ENCODE assay signal across 8 mouse cellular contexts in genomic region chr7:44353601-44354340, GRCm38 (mm10). TPM values are rescaled to one million over a fixed set of nuclear protein-coding genes. Genes with fewer than 3 reads are reported as not detected.
DNase-seq lines count a peak whose midpoint lies in the region; ATAC-seq and TF ChIP-seq lines count a peak whose summit lies in the region.

No protein-coding gene starts in this region.

- H3K27ac ChIP-seq in heart, embryonic 13.5 days (replicated peaks): no peak overlapping the region
- H3K27ac ChIP-seq in heart, adult 2 months: no peak overlapping the region
- H3K27ac ChIP-seq in ES-E14 (ENCODE audit: insufficient read depth, low read depth, low read length, poor library complexity, severe bottlenecking): no peak overlapping the region
- no peak overlapping the region for H3K27ac ChIP-seq in forebrain, embryonic 12.5 days
- no peak overlapping the region for H3K27ac ChIP-seq in liver, embryonic 12.5 days

- 2% methylated on average over 35 of the region's 35 CpGs for WGBS in heart, embryonic 13.5 days
- WGBS in heart, adult 2 months: 3% methylated on average over 35 of the region's 35 CpGs
- 2% methylated on average over 35 of the region's 35 CpGs for WGBS in forebrain, embryonic 12.5 days
- whole genome bisulfite sequencing in liver, embryonic 12.5 days (ENCODE audit: insufficient replicate concordance): 4% methylated on average over 35 of the region's 35 CpGs

- H3K4me1 ChIP-seq in heart, embryonic 13.5 days: peaks cover 51% of the 10 kb centered on the region
- H3K4me1 ChIP-seq in heart, adult 2 months (ENCODE audit: control insufficient read depth, insufficient read depth, low read length): no peaks in the 10 kb centered on the region
- peaks cover 2 to 38% of the 10 kb centered on the region in 2 experiments; a peak in 2 of 4 replicates for H3K4me1 ChIP-seq in ES-E14 (ENCODE audit: control insufficient read depth in 2 of 2, insufficient read depth in 2 of 2, low read length in 2 of 2, poor library complexity in 1 of 2)
- peaks cover 76% of the 10 kb centered on the region for H3K4me1 ChIP-seq in forebrain, embryonic 12.5 days
- H3K4me1 ChIP-seq in liver, embryonic 12.5 days: peaks cover 8% of the 10 kb centered on the region; the same call in 1 of the 2 replicates

- H3K79me2 ChIP-seq in heart, adult 2 months (replicated peaks; ENCODE audit: control insufficient read depth, insufficient read depth, low read length): no peaks in the 10 kb centered on the region

- no peak for TF ChIP-seq CTCF in heart, adult 2 months (IDR thresholded peaks at IDR 0.05)

- in situ Hi-C loops in ES-E14 (cut with MboI; ENCODE audit: low sequenced_read_pairs in 2 of 2, unreplicated experiment in 2 of 2): loop anchor here in 1 of 2 experiments (10.0 kb wide), 1 partner anchor 89 kb away; the partner anchor contains the start of gene Gm15517

- no peak for TF ChIP-seq EP300 in heart, adult 2 months (IDR thresholded peaks at IDR 0.05; ENCODE audit: insufficient read depth, low read depth, low read length)

- intact Hi-C loops in heart, adult 2 months (cut with DNase I): no loop called here
- intact Hi-C loops in gastrocnemius, postnatal 14 days (cut with DNase I; ENCODE audit: low total_unique reads): no loop called here

- peak overlapping the region; percentile 32 for H3K4me3 ChIP-seq in heart, embryonic 13.5 days
- no peak overlapping the region for H3K4me3 ChIP-seq in heart, adult 2 months
- peak overlapping the region; percentile 1 to 57; a peak in 2 of 4 replicates for H3K4me3 ChIP-seq in ES-E14 (ENCODE audit: insufficient read depth in 1 of 2, low read depth in 1 of 2, low read length in 2 of 2, poor library complexity in 1 of 2, severe bottlenecking in 1 of 2)
- peak overlapping the region; percentile 21 for H3K4me3 ChIP-seq in forebrain, embryonic 12.5 days (replicated peaks)
- peak overlapping the region; percentile 9 for H3K4me3 ChIP-seq in liver, embryonic 12.5 days

- peak overlapping the region; percentile 38 for H3K9ac ChIP-seq in heart, embryonic 13.5 days
- no peak overlapping the region for H3K9ac ChIP-seq in heart, adult 2 months (ENCODE audit: low read depth, low read length)
- H3K9ac ChIP-seq in ES-E14 (ENCODE audit: insufficient read depth, low read depth, low read length, poor library complexity, severe bottlenecking): no peak overlapping the region
- H3K9ac ChIP-seq in forebrain, embryonic 12.5 days: no peak overlapping the region
- H3K9ac ChIP-seq in liver, embryonic 12.5 days: no peak overlapping the region

- no peaks in the 10 kb centered on the region for H3K9me3 ChIP-seq in heart, embryonic 13.5 days
- H3K9me3 ChIP-seq in ES-E14 (ENCODE audit: control insufficient read depth, insufficient read depth, low read depth, low read length): no peaks in the 10 kb centered on the region
- H3K9me3 ChIP-seq in forebrain, embryonic 12.5 days: no peaks in the 10 kb centered on the region
- no peaks in the 10 kb centered on the region for H3K9me3 ChIP-seq in liver, embryonic 12.5 days (replicated peaks)

- TF ChIP-seq POLR2A in heart, adult 2 months (IDR thresholded peaks at IDR 0.05; ENCODE audit: insufficient read depth, low read depth, low read length): no peak

- peaks cover 97% of the 10 kb centered on the region for H3K27me3 ChIP-seq in heart, embryonic 13.5 days (replicated peaks)
- H3K27me3 ChIP-seq in heart, adult 2 months (ENCODE audit: control insufficient read depth, insufficient read depth, low read length): peaks cover 31% of the 10 kb centered on the region
- H3K27me3 ChIP-seq in forebrain, embryonic 12.5 days: peaks cover 95% of the 10 kb centered on the region
- H3K27me3 ChIP-seq in liver, embryonic 12.5 days (replicated peaks): peaks cover 98% of the 10 kb centered on the region

- ATAC-seq in heart, embryonic 13.5 days (ENCODE audit: extremely low read depth, insufficient number of reproducible peaks, low FRiP score, low TSS enrichment): no peak
- no peak for ATAC-seq in forebrain, embryonic 12.5 days (ENCODE audit: low FRiP score)
- no peak for ATAC-seq in liver, embryonic 12.5 days

- H3K36me3 ChIP-seq in heart, embryonic 13.5 days: no peaks in the 10 kb centered on the region
- H3K36me3 ChIP-seq in heart, adult 2 months (ENCODE audit: control insufficient read depth, insufficient read depth, low read length): no peaks in the 10 kb centered on the region
- H3K36me3 ChIP-seq in ES-E14 (ENCODE audit: control insufficient read depth, insufficient read depth, low read length, poor library complexity, severe bottlenecking): no peaks in the 10 kb centered on the region
- H3K36me3 ChIP-seq in forebrain, embryonic 12.5 days (replicated peaks): no peaks in the 10 kb centered on the region
- no peaks in the 10 kb centered on the region for H3K36me3 ChIP-seq in liver, embryonic 12.5 days

- H3K4me2 ChIP-seq in heart, embryonic 13.5 days: peak overlapping the region; percentile 53
- peak overlapping the region; percentile 33 for H3K4me2 ChIP-seq in forebrain, embryonic 12.5 days
- H3K4me2 ChIP-seq in liver, embryonic 12.5 days: 0 out of 2 replicates have a peak overlapping the region, but pooled peaks have one; percentile 6

- DNase-seq in heart, adult 2 months: no peak
- DNase-seq in ES-E14 (ENCODE audit: low read depth, low spot score): no peak
- DNase-seq in spleen, adult 18-20 months: no peak
- DNase-seq in urinary bladder, postnatal 4 days (ENCODE audit: low spot score in 2 of 2): no peak
- no peak for DNase-seq in gastrocnemius, postnatal 14 days

TF ChIP-seq in ES-E14, 5 proteins besides CTCF, POLR2A, EP300 and RAD21:
- TF ChIP-seq ZNF384 (IDR thresholded peaks at IDR 0.05; ENCODE audit: low read depth, low read length) (no peak), HCFC1 (IDR thresholded peaks at IDR 0.05; ENCODE audit: borderline replicate concordance, insufficient read depth, low read length) (no peak), CHD2 (IDR thresholded peaks at IDR 0.05; ENCODE audit: low read depth, low read length) (no peak), MAFK (IDR thresholded peaks at IDR 0.05; ENCODE audit: insufficient read depth, low read depth, low read length) (no peak), ZC3H11A (IDR thresholded peaks at IDR 0.05; ENCODE audit: borderline replicate concordance, low read depth, low read length) (no peak)

RNA-seq across cellular contexts. Expression of gene Syt3, which starts 30.1 kb away (rescaled TPM):
- polyA plus RNA-seq in heart, embryonic 13.5 days (2015; fragmentation: Nextera tagmentation; extraction: Ambion mirVana): 0.53 and 0.62 TPM in 2 replicates
- total RNA-seq in heart, adult 2 months (2021): 1 to 10 TPM; 1.4 to 2.5 TPM
- polyA plus RNA-seq in heart, adult 2 months (2012; rRNA removed): 3.1 and 3.2 TPM in 2 replicates
- 5.8 and 8.0 TPM in 2 replicates for total RNA-seq in ES-E14 (2012; rRNA removed)
- 5.5 and 6.6 TPM in 2 replicates for polyA plus RNA-seq in forebrain, embryonic 12.5 days (2016; fragmentation: Nextera tagmentation; extraction: Ambion mirVana)
- 0.05 and 0.11 TPM in 2 replicates for polyA plus RNA-seq in liver, embryonic 12.5 days (2016; fragmentation: Nextera tagmentation; extraction: Ambion mirVana)
- total RNA-seq in gastrocnemius, postnatal 14 days (2021): under 1 TPM; 0.35 to 0.49 TPM

RNA-seq across cellular contexts. Expression of gene 1700008O03Rik, which starts 31.8 kb away (rescaled TPM):
- polyA plus RNA-seq in heart, embryonic 13.5 days (2015; fragmentation: Nextera tagmentation; extraction: Ambion mirVana): 0.35 and 0.45 TPM in 2 replicates
- under 1 TPM; 0.21 to 0.25 TPM for total RNA-seq in heart, adult 2 months (2021)
- 0.12 and 0.47 TPM in 2 replicates for polyA plus RNA-seq in heart, adult 2 months (2012; rRNA removed)
- total RNA-seq in ES-E14 (2012; rRNA removed): 1.4 and 4.8 TPM in 2 replicates
- polyA plus RNA-seq in forebrain, embryonic 12.5 days (2016; fragmentation: Nextera tagmentation; extraction: Ambion mirVana): 0.86 and 1.5 TPM in 2 replicates
- polyA plus RNA-seq in liver, embryonic 12.5 days (2016; fragmentation: Nextera tagmentation; extraction: Ambion mirVana): 0.38 TPM in 1 of 2 replicates, not detected in the other
- not detected for total RNA-seq in gastrocnemius, postnatal 14 days (2021)

RNA-seq across cellular contexts. Expression of gene Shank1, which starts 43.7 kb away (rescaled TPM):
- 0.62 and 0.80 TPM in 2 replicates for polyA plus RNA-seq in heart, embryonic 13.5 days (2015; fragmentation: Nextera tagmentation; extraction: Ambion mirVana)
- 1 to 10 TPM; 1.2 to 2.3 TPM for total RNA-seq in heart, adult 2 months (2021)
- 0.94 and 1.1 TPM in 2 replicates for polyA plus RNA-seq in heart, adult 2 months (2012; rRNA removed)
- 1.0 and 1.5 TPM in 2 replicates for total RNA-seq in ES-E14 (2012; rRNA removed)
- polyA plus RNA-seq in forebrain, embryonic 12.5 days (2016; fragmentation: Nextera tagmentation; extraction: Ambion mirVana): 7.7 and 8.0 TPM in 2 replicates
- polyA plus RNA-seq in liver, embryonic 12.5 days (2016; fragmentation: Nextera tagmentation; extraction: Ambion mirVana): 0.10 and 0.18 TPM in 2 replicates
- under 1 TPM; 0.73 to 0.80 TPM for total RNA-seq in gastrocnemius, postnatal 14 days (2021)

RNA-seq across cellular contexts. Expression of gene Clec11a, which starts 47.1 kb away (rescaled TPM):
- 0.67 and 0.71 TPM in 2 replicates for polyA plus RNA-seq in heart, embryonic 13.5 days (2015; fragmentation: Nextera tagmentation; extraction: Ambion mirVana)
- 1 to 10 TPM in 1 of 2 experiments, under 1 TPM in 1; 0.60 to 1.1 TPM for total RNA-seq in heart, adult 2 months (2021)
- 1.8 and 2.0 TPM in 2 replicates for polyA plus RNA-seq in heart, adult 2 months (2012; rRNA removed)
- 2.2 TPM in 2 replicates for total RNA-seq in ES-E14 (2012; rRNA removed)
- polyA plus RNA-seq in forebrain, embryonic 12.5 days (2016; fragmentation: Nextera tagmentation; extraction: Ambion mirVana): 2.5 and 2.9 TPM in 2 replicates
- polyA plus RNA-seq in liver, embryonic 12.5 days (2016; fragmentation: Nextera tagmentation; extraction: Ambion mirVana): 0.50 and 0.55 TPM in 2 replicates
- 1 to 10 TPM; 4.2 to 5.6 TPM for total RNA-seq in gastrocnemius, postnatal 14 days (2021)
